ENCODE assay signal across 10 mouse cellular contexts in the genomic region with DNA sequence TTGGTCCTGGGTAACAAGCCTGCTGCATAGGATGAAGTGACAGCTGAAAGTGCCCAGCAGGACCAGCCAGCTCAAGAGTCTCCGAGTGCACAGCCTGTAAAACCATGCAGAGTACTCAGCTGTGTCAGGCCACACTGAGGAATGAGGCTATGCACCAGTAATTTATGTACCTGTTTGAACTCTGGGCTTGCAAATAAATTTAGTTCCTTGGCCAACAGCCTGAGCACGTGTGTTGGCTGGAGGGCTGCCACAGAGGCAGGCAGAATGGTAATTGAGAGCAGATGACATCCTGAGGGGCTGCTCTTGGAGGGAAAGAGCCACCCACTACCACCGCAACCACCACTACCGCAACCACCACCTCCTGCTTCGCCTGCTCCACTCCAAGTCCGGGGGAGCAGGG.
DNase-seq lines count a peak whose midpoint lies in the region; ATAC-seq and TF ChIP-seq lines count a peak whose summit lies in the region.
"Had no signal": no experiment of that assay in that cellular context is flagged by ENCODE, and none has a peak within 500 bp of the region (broad histone marks: within the 10 kb centered on the region; RNA-seq: fewer than 3 reads in every experiment).

No protein-coding gene starts in this region.

- H3K4me1 ChIP-seq in heart, postnatal 0 days (ENCODE audit: control insufficient read depth, insufficient read depth) = peaks cover 27% of the 10 kb centered on the region
- 0 out of 2 replicates have a peak, but pooled peaks cover 2% of the 10 kb centered on the region for H3K4me1 ChIP-seq in lung, adult 2 months (ENCODE audit: control insufficient read depth, insufficient read depth, low read length)

- no peaks in the 10 kb centered on the region for H3K9me3 ChIP-seq in heart, postnatal 0 days (replicated peaks; ENCODE audit: control insufficient read depth, low read length)

- no peak for TF ChIP-seq POLR2A in lung, adult 2 months (IDR thresholded peaks at IDR 0.05; ENCODE audit: borderline replicate concordance, extremely low read depth, low read depth, low read length)

- DNase-seq in heart, adult 18-20 months = peak; percentile 29 to 68
- no peak for DNase-seq in heart, postnatal 25 days (ENCODE audit: low spot score)
- DNase-seq in adrenal gland, postnatal 10 days = peak; percentile 63
- DNase-seq in heart, postnatal 0 days (ENCODE audit: low spot score) = peak; percentile 27
- DNase-seq in lung, adult 2 months = peak; percentile 22
- no peak for DNase-seq in layer of hippocampus, adult 11-12 months (ENCODE audit: low spot score)
- DNase-seq in cerebellum, adult 8-10 months = no peak
- DNase-seq in gastrocnemius, adult 18-20 months (ENCODE audit: low spot score) = no peak

- 20% methylated on average over 6 of the region's 6 CpGs for WGBS in heart, postnatal 0 days
- 40% methylated on average over 6 of the region's 6 CpGs for WGBS in lung, adult 2 months

- H3K27ac ChIP-seq in heart, postnatal 0 days (ENCODE audit: low read depth) = no peak overlapping the region

- H3K36me3 ChIP-seq in heart, postnatal 0 days (replicated peaks; ENCODE audit: control insufficient read depth, insufficient read depth, low read length) = no peaks in the 10 kb centered on the region

- ATAC-seq in heart, postnatal 0 days (ENCODE audit: insufficient read depth, low read depth) = peak; percentile 58

- TF ChIP-seq CTCF in heart, postnatal 0 days (IDR thresholded peaks at IDR 0.05; ENCODE audit: low read depth) = no peak
- TF ChIP-seq CTCF in lung, adult 2 months (IDR thresholded peaks at IDR 0.05; ENCODE audit: insufficient read depth, low read length) = no peak

- no peak for TF ChIP-seq EP300 in heart, postnatal 0 days (IDR thresholded peaks at IDR 0.05; ENCODE audit: low read depth)

- intact Hi-C loops in heart, postnatal 25 days (cut with DNase I) = no loop called here

- no peak overlapping the region for H3K4me2 ChIP-seq in heart, postnatal 0 days (ENCODE audit: low read depth, low read length)

- H3K27me3 ChIP-seq in heart, postnatal 0 days (ENCODE audit: control insufficient read depth, insufficient read depth, low read length) = 0 out of 2 replicates have a peak, but pooled peaks cover 12% of the 10 kb centered on the region
- H3K27me3 ChIP-seq: CH12.LX had no signal

- no peak overlapping the region for H3K9ac ChIP-seq in heart, postnatal 0 days (replicated peaks; ENCODE audit: low read depth, low read length)

- no peak overlapping the region for H3K4me3 ChIP-seq in heart, postnatal 0 days (ENCODE audit: low read depth, low read length)
- H3K4me3 ChIP-seq in lung, adult 2 months (replicated peaks; ENCODE audit: extremely low read depth, low read depth, low read length) = no peak overlapping the region
- H3K4me3 ChIP-seq: erythroblast, embryonic 14.5 days had no signal

Comparison
In these comparisons a context has a peak if more than half of its experiments do, and no peak if none do; other contexts are left out.
1. DNase-seq: peak in heart, adult 18-20 months (2 of 2), adrenal gland, postnatal 10 days (single experiment), heart, postnatal 0 days (single experiment) and lung, adult 2 months (single experiment); none in heart, postnatal 25 days (single experiment), layer of hippocampus, adult 11-12 months (single experiment), cerebellum, adult 8-10 months (single experiment) and gastrocnemius, adult 18-20 months (single experiment).